Mouse (Mus musculus) liver, adult 2 months (tissue): Measurements from ENCODE around the gene Zcchc12. TPM values are rescaled to one million over a fixed set of nuclear protein-coding genes. Genes with fewer than 3 reads are reported as not detected.

ENCODE experiments used
- DNase-seq: peaks from one replicate; pipeline ENCODE4 v3.0.0-alpha.2; 2011; ENCODE audit warnings: low read depth, low spot score; ENCODE audit errors: extremely low read depth
- H3K27ac ChIP-seq: fragments of 200-500 bp; replicated peaks from 2 replicates; pipeline ENCODE4 v1.5.1; 2012; ENCODE audit warnings: low read depth, mild to moderate bottlenecking, control low read depth, inconsistent platforms, low read length; ENCODE audit not compliant: insufficient read depth
- H3K27me3 ChIP-seq: fragments of 200-500 bp; 2 replicates; pipeline ENCODE4 v1.6.1; 2012; ENCODE audit warnings: mild to moderate bottlenecking, moderate library complexity, low read length, inconsistent platforms; ENCODE audit not compliant: control insufficient read depth, insufficient read depth
- H3K36me3 ChIP-seq: fragments of 200-500 bp; 2 replicates; pipeline ENCODE4 v1.6.1; 2012; ENCODE audit warnings: low read length, inconsistent platforms; ENCODE audit not compliant: control insufficient read depth, insufficient read depth
- H3K4me1 ChIP-seq: fragments of 200-500 bp; 2 replicates; pipeline ENCODE4 v1.6.1; 2011; ENCODE audit warnings: low read length; ENCODE audit not compliant: control insufficient read depth, insufficient read depth
- H3K4me3 ChIP-seq: fragments of 200-500 bp; 2 replicates; pipeline ENCODE4 v1.5.1; 2011; ENCODE audit warnings: low read depth, mild to moderate bottlenecking, control low read depth, low read length, moderate library complexity; ENCODE audit not compliant: insufficient read depth
- H3K79me2 ChIP-seq: fragments of 200-500 bp; 2 replicates; pipeline ENCODE4 v1.6.1; 2012; ENCODE audit warnings: inconsistent platforms, mild to moderate bottlenecking, low read length, moderate library complexity; ENCODE audit not compliant: control insufficient read depth, insufficient read depth
- H3K9ac ChIP-seq: fragments of 200-500 bp; 2 replicates; pipeline ENCODE4 v1.6.1; 2012; ENCODE audit warnings: low read depth, mild to moderate bottlenecking, control low read depth, inconsistent platforms, low read length
- CTCF ChIP-seq: fragments of 200-500 bp; IDR thresholded peaks from 2 replicates; pipeline ENCODE4 v1.5.1; 2011; ENCODE audit warnings: low read depth, low read length, control low read depth
- POLR2A ChIP-seq: fragments of 200-500 bp; IDR thresholded peaks from 2 replicates; pipeline ENCODE4 v1.6.1; 2011; ENCODE audit warnings: low read length, control low read depth; ENCODE audit not compliant: insufficient read depth; ENCODE audit errors: extremely low read depth
- WGBS: fragments of 180-500 bp; shearing (Covaris S2); methylation state at CpG from one replicate; pipeline ENCODE4 v1.1.7; 2018; 5-methylcytosine and 5-hydroxymethylcytosine counted together
- polyA plus RNA-seq: library from polyadenylated mRNA; depleted of rRNA; stranded (reverse); fragments of >200 nt; gene quantifications from 2 replicates; pipeline ENCODE4 v1.2.3, GENCODE M21; 2012; rRNA removed
- total RNA-seq: library from RNA; depleted of rRNA; stranded (reverse); fragments of >200 nt; gene quantifications from 2 replicates; pipeline ENCODE4 v1.2.3, GENCODE M21; 2014; rRNA removed

Zcchc12 gene
- total RNA-seq (not detected in 2 replicates), polyA plus RNA-seq (not detected in 2 replicates)

DNA sequence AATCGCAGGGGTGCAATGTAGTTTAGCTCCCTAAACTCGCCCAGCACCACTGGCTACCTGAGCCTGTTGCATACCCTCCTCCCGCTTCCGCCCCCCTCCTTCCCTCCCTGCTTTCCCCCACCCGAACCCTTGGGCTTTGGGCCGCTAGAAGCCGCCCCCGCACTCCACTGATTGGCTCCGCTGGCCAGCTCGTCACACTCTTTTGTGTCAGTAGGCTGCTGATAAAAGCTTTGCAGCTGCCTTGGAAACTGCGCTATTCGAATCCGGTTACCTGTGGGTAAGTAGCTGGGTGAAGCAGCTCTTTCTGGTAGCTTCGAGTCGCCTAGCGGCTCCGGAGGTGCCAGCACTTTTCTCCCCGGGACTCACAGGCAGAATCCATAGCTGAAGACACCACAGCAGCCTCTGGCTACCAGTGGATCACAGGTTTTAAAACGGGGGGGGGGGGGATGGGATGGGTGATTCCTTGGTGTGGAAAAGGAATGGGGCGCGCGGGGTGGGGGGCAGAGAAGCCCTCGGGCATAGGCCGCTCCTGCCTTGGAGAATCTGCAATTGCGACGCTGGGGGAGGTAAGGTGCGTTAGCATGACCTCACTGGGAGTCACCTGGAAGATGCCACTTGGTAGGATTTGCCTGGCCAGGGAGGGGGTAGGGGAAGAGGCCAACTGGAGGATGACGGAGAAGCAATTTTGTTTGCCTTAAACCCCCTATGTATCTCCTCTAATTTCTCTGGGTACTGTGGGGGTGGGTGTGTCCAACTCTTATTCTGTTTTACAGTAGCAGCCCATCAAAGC lies at the start of gene Zcchc12:
Zcchc12 (plus strand) TSS at position 169 of the 790 bp plus-strand sequence.
- DNase-seq = no peak
- 3% methylated on average over 26 of the region's 28 CpGs for WGBS
- Histone ChIP-seq H3K36me3 (no peaks in the 10 kb centered on the region), H3K4me3 (no peak within 1 kb of the TSS), H3K27ac (no peak within 1 kb of the TSS), H3K4me1 (no peaks in the 10 kb centered on the region), H3K9ac (no peak within 1 kb of the TSS), H3K27me3 (no peaks in the 10 kb centered on the region), H3K79me2 (no peaks in the 10 kb centered on the region)
- no peak for TF ChIP-seq CTCF
- no peak for TF ChIP-seq POLR2A

DNA sequence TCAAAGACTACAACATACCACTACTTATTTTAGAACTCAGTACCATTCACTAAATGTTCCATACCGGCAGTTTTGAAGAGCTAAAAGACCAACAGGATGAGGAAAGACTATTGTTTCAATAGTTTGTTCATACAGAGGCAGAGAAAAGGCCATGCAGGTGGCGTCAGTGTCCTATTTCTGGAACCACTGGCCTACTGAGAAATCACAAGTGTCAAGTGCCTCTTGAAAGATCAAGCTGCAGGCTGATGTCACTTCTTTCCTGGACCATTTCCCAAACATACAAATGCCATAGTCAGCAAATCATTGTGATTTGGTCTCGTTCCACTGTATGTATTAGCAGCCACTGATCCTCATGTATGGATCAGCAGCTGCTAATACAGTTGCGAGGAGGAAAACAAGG lies 49.0 kb upstream of the Zcchc12 start:
- H3K27ac ChIP-seq = no peak overlapping the region
- WGBS = 63% methylated on average over 4 of the region's 4 CpGs
- peaks cover 2% of the 10 kb centered on the region; the same call in 1 of the 2 replicates for H3K36me3 ChIP-seq
- no peak for DNase-seq
- H3K4me1 ChIP-seq = peaks cover 4% of the 10 kb centered on the region; the same call in 1 of the 2 replicates
- TF ChIP-seq CTCF (no peak), POLR2A (no peak)
- no peaks in the 10 kb centered on the region for H3K79me2 ChIP-seq
- no peak overlapping the region for H3K9ac ChIP-seq
- no peak overlapping the region for H3K4me3 ChIP-seq
- H3K27me3 ChIP-seq = no peaks in the 10 kb centered on the region

DNA sequence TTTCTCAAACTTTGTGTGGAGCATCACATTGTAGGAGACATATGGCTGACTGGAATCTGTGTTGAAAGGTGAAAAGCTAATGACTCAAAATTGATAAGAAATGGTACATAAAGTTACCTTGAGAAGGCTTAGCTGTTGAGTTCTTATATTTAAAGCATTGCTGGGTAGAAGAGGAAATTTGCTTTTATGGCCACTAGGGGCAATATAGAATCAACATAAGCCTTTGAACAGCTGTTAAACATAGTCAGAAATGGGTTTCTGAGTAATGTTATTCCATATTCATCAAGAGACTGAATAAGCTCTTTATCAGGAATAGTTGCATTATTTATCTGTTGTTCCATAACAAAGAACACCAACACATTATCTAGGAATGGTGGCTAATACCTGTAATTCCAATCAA lies 45.6 kb upstream of the Zcchc12 start:
- DNase-seq = no peak
- Histone ChIP-seq H3K27me3 (no peaks in the 10 kb centered on the region), H3K4me3 (no peak overlapping the region), H3K4me1 (no peaks in the 10 kb centered on the region), H3K36me3 (peaks cover 9% of the 10 kb centered on the region), H3K27ac (no peak overlapping the region), H3K79me2 (no peaks in the 10 kb centered on the region), H3K9ac (no peak overlapping the region)
- no peak for TF ChIP-seq POLR2A
- no peak for TF ChIP-seq CTCF

DNA sequence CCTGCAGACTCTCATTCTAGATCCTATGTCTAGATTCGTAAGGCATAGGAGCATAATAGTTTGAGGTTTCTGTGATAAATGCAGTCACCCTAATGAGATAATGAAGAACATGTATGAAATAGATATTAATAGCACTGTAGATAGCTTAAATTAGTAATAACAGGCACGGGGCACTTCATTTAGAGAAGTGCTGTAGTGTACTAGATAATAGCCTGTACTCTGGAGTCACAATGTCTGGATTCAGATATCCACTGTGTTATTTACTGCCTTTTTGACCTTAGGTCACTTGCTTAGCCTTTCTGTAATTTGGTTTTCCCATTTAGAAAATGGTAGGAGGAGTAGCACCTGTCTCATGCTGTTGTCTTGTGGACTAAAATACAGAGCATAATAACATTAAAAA lies 39.0 kb upstream of the Zcchc12 start:
- DNase-seq = no peak
- no peaks in the 10 kb centered on the region for H3K27me3 ChIP-seq
- 88% methylated on average over 2 of the region's 2 CpGs for WGBS
- no peak overlapping the region for H3K9ac ChIP-seq
- no peaks in the 10 kb centered on the region for H3K4me1 ChIP-seq
- H3K79me2 ChIP-seq = no peaks in the 10 kb centered on the region
- peaks cover 10% of the 10 kb centered on the region for H3K36me3 ChIP-seq
- no peak overlapping the region for H3K4me3 ChIP-seq
- no peak overlapping the region for H3K27ac ChIP-seq
- TF ChIP-seq POLR2A = no peak
- TF ChIP-seq CTCF = no peak

DNA sequence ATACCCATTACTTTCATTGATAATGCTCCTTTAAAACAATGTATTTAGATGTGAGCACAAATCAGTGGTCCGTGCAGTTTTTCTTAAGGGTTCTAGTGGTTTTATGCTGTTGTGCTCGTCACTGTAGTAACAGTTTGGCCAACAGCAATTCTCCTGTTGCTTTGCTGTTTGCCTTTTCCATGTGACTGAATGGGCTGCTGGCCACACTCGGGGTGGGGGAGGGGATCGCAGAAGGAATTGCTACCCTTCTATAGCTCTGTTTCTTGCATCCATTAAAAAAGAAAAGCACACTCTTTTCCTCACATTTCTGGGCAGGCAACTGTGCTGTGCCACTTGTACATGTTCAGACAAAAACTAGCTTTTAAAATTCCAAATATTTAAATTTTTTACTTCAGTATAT lies 34.1 kb upstream of the Zcchc12 start:
- peaks cover 2% of the 10 kb centered on the region; the same call in 1 of the 2 replicates for H3K36me3 ChIP-seq
- WGBS = 34% methylated on average over 4 of the region's 4 CpGs

DNA sequence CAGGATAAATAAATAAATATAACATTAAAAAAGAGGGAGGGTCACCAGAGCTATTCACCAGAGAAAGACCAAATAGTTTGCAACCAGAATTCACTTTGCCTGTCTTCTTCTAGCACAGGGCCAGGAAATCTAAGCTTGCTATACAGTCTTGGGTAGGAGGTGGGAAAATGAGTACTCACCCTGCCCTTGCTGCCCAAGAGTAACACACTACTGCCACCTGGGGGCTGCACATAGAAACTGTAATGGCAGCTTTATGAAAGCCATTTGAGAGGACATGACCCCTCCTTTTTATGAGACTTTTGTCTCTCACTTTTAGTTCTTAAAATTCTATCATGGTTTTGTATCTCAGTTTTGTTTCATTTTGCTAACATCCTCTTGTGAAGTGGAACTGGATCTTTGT lies 12.1 kb upstream of the Zcchc12 start:
- Histone ChIP-seq H3K4me1 (no peaks in the 10 kb centered on the region), H3K79me2 (no peaks in the 10 kb centered on the region), H3K27me3 (no peaks in the 10 kb centered on the region), H3K4me3 (no peak overlapping the region), H3K27ac (no peak overlapping the region), H3K9ac (no peak overlapping the region), H3K36me3 (no peaks in the 10 kb centered on the region)
- DNase-seq = peak; percentile 18
- no peak for TF ChIP-seq POLR2A
- TF ChIP-seq CTCF = peak; percentile 57

More for the DNA sequence above, 34.1 kb upstream of the Zcchc12 start:
- H3K27ac ChIP-seq = no peak overlapping the region
- H3K4me3 ChIP-seq = no peak overlapping the region
- DNase-seq = no peak
- no peaks in the 10 kb centered on the region for H3K27me3 ChIP-seq
- H3K4me1 ChIP-seq = no peaks in the 10 kb centered on the region
- no peak overlapping the region for H3K9ac ChIP-seq
- H3K79me2 ChIP-seq = no peaks in the 10 kb centered on the region
- TF ChIP-seq POLR2A = no peak
